Mouse (Mus musculus): ENCODE measurements at regions not wholly inside any gene's neighbourhood (a gene's known extent, or its start where the extent isn't known, plus 50 kb on each side); places are given as distances from the start of the nearest gene placed in this dataset.
A peak's percentile ranks its signal among the peaks of the same experiment; 100 is the strongest.

DNA sequence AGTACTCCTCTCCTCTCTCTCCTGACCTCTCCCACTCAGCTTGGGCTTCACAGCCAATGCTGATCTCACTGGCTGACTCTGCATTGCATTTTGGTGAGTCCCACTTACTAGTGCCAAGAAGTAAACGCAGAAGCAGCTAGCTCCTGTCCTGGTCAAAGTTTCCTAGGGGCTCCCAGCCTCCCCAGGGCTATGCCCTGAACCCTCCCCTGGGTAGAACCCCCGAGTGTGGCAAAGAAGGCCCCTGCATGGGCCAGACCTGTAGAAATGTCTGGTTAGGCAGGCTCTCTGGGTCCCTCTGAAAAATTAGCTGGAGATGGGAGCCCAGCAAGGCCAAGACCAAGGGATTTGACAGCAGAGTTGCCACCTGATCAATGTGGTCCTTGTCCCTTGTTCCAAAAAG is 454.3 kb downstream of the Gm10330 start:
- DNase-seq: peak; percentile 85

GRCm38 (mm10) chr12:23315186-23315585 is 464.9 kb downstream of the Gm10330 start:
- peak; percentile 89 for DNase-seq

Data from heart, adult 11 months (tissue).